Mouse (Mus musculus) induced T-regulatory cell, adult 2 months (primary cell): ENCODE measurements around the gene Traf3ip2.

ENCODE experiments used
- DNase-seq: peaks from one replicate; pipeline ENCODE4 v3.0.0-alpha.2; 2012; ENCODE audit warnings: low read depth

Traf3ip2 gene

DNA sequence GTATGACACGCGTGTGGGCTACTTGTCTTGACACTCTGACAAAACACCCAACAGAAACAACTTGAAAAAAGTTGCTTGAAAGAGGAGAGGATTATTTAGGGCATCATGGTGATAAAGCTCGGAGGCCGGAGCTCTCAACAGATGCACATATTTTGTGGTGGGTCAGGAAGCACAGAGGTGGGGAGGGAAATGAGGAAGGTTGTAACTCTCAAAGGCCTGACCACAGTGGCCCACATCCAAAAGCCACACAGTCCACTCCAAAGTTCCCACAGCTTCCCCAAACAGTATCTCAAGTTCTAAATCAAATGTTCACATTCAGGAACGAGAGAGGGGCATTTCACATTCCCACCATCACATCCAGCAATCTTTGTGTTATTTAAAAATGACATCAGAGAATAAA is 11.7 kb upstream of the Traf3ip2 start:
- no peak for DNase-seq

DNA sequence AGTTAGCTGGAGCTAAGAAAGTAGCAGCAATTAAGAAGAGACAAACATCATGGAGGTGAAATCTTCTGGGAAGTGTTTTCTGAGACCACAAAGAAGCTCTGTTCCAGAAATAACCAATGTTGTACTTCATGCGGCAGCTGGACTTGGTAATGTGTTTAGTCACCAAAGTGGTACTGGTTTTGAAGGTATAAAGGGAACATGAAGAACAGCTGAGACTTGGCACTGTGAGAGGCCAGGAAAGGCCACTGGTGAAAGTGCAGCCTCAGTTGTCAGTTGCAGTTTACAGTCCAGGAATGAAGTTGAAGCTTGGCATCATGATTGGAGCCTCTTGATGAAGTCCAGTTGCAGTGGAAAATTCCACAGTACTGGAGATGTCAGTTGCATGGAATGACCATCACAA is 6.3 kb upstream of the Traf3ip2 start:
- no peak for DNase-seq

DNA sequence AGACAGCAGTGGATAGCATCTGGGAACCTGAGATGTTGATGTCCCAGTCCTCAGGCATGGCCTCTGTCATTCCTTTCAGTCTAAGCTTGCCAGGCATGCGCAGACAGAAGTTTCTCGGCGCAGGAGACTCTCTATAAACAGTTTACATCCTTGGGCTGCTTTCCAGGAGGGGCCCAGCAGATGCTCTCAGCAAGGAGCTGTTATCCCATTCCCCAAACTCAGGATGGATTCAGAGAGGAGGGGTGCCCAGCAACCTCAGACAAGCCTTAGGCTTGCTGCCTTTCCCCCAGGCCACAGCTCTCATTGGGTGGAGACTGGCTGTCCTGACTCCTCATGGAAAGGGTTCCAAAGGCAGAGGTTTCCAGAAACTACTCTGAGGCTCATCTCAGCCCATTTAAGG is 1.5 kb upstream of the Traf3ip2 start:
- no peak for DNase-seq

DNA sequence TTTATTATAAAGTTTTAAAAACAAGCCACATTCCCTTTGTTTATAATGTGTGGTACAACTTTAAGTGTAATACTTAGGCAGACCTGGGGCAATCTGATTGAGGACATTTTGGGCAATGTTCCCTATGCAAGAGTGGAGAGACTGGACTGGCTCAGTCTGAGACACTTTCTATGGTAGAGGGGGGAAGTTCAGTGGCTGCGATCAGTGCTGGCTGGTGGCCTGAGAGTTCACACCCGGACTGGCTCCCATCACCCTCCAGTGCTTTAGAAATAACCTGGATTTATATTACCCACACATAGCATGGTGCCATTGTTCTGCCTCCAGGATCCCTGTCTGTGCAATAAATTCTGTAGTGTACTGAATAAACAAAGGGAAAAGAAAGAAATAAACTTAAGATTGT is 603 bp upstream of the Traf3ip2 start:
- DNase-seq: peak; percentile 12

DNA sequence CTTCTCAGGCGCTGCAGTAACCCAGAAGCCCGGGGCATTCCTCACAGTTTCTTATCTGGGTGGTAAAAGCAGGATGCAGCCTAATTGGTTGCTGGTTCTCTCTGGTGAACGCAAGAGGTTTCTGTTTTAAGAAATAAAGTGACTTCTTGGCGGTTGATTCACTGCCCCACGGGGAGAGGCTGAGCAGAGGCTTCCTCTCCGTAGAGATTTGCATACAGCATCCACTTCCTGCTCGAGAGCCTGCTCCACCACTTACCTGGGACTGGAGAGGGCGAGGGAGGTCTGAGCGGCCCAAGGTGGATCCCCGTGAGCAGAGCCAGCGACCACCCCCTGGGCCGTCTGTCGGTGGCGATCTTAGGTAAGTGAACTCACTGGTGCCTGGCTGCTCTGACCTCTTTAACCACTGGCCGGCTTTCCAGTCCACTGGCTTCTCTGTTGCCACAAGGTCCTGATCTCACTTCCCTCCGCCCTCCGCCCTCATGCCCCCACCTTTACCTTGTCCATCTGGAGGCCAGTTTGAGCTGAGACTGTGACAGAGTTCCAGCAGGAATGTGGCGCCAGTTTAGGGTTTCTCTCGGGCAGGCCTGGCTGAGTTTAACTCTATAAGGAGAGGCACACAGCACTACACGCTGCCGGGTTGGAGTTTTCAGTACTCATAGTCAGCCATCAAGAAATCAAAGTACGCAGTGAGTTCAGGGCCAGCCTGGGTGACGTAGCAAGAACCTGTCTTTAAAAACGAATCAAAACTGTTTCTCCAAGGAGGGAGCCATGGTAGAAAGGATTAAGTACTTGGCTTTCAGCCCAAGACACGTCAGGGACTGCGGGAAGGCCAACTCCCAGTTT is 476 bp downstream of the Traf3ip2 start:
- peak; percentile 90 for DNase-seq

DNA sequence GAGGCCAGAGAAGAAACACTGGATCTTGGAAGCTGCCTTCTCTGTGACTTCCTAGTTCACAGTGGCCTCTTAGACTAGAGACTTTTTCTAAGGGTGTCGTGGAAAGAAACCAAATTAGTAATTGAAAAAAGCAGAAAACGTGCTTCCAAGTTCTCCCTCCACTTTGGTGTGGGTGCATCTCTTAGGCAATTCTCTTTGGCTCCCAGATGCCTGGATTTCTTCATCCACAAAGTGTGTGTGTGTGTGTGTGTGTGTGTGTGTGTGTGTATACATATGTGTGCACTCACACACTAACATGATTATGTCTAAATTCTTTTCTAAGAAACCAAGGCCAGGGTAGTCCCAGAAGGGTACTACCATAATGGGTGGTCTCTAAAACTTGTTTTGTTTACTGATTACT is 1.2 kb downstream of the Traf3ip2 start:
- DNase-seq: peak; percentile 38

GRCm38 (mm10) chr10:39614676-39615075 is 1.9 kb downstream of the Traf3ip2 start:
- peak; percentile 7 for DNase-seq

DNA sequence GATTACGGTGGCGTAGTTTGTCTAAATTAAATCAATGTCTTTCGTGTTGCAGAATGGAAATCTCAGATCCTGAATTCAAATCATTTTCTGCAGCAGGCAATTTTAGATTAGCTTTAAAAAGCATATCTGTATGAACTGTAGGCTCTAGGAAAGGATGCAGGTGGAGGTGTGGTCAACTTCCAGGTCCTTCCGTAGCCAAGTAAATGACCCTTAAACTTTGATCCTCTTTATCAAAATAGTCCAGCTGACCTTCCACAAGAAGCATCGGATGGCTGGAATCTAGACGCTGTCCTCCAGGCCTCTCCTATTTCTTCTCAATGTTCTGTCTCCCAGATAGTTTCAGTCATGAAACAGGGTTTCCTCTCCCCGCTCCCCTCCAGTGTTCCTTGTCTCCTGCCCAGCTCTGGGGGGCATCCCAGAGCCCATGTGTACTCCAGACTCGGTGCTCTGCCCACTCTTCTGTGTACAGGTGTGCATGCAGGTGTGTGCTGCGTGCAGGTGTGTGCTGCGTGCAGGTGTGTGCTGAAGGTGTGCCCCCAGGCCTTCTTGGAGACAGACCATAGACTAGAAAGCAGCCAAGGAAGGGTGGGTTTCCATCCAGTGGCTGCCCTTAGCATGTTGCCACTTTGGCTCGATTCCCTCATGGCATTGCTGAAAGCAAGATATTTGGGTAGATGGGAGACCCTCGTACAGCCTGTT is 2.9 kb downstream of the Traf3ip2 start:
- no peak for DNase-seq

- no peak for DNase-seq
Measured at GRCm38 (mm10) chr10:39616230-39616590, 3.5 kb downstream of the Traf3ip2 start.

- no peak for DNase-seq
Measured at GRCm38 (mm10) chr10:39616626-39617025, 3.9 kb downstream of the Traf3ip2 start.

DNA sequence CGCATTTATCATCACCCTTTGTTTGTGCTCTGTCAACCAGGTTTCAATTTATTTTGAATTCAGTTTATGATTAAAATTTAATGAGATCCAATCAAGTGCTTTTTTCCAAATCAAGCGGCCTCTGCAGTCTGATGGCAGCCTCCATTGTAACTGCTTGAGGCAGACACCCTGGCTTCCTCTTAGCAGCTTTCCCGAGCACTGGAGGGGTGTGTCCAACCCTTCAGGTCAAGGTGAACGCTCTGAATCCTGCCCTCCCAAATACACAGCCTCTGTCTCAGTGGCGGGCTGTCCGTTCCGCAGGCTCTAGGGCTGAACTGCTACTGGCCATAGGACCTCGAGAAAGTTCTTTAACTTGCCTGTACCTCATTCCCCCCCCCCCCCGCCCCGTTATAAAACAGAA is 5.7 kb downstream of the Traf3ip2 start:
- DNase-seq: no peak

DNA sequence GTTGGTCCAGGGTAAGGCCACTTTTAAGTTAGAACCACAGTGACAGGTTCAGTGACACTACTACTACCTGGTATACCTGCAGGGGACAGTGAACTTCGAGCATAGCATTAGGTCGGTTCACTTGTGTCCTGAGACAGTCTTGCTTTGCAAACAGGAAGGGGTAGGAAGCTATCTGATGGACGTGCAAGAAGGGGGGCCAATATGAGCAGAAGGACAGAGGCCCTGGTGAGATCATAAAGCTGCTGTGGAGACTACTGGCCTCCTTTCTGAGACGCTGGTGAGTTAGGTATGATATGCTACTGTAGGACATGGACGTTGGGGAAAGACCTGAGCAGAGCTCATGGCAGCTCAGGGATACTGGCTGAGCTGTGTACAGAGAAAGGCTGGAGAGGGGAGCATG is 7.9 kb downstream of the Traf3ip2 start:
- DNase-seq: no peak

GRCm38 (mm10) chr10:39623806-39624205 is 11.1 kb downstream of the Traf3ip2 start:
- no peak for DNase-seq

DNA sequence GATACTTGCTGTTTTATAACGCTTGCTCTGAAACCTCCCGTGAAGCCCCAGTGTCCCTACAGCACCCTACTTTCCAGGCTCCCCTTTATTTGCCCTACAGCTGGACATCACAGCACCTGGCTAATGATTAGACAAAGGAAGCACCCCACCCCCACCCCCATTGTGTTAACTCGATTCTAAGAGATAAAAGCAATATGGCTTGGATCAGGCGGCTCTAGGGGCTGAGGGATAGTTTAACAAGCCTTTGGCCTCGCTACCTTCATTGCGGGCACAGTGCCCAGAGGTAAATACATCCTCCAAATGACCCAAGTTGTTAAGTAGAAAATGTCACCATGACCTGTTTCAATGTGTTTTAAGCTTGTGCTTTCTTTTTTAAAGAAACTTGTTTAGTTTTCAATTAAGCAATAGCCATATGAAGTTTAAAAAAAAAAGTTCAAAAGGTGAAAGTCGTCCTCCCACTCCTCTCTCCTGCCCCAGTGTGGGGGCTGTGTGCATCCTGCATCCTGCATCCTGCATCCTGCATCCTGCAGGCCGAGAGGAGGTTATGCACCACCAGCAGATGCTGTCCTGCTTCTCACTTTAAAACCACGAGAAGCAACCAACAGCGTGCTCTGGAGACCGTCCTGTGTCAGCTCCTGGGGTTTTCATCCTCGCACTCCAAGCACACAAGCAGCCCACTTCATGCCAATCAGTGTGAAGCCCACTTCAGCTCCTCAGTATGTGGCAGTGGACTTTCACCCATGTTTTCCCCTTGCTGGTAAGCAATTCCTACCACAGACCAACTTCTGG is 12.3 kb downstream of the Traf3ip2 start:
- peak; percentile 19 for DNase-seq

DNA sequence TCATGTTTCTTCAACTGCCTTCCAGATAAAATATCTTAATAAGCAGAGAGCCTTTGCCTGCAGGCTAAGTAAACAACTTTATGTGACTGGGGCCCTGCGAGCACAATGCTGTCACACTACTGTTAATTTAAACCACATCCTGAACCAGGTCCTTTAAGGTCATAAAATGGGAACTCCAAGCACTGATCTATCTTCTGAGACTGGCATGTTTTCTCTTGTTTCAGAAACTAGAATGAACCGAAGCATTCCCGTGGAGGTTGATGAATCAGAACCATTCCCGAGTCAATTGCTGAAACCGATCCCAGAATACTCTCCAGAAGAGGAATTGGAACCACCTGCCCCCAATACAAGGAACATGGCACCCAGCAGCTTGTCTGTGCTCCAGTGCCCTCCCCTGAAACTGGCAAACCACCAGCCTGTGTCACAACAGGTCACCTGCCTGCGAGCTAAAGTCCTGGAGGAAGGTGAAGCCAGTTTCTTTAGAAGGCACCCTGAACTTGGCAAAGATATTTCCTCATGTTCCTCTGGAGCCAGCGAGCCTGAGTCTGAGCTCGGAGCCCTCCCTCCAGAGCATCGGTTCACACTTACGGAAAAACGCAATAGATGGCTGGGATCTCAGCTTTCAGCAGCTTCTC is 13.0 kb downstream of the Traf3ip2 start:
- DNase-seq: peak; percentile 36

GRCm38 (mm10) chr10:39626376-39626775 is 13.6 kb downstream of the Traf3ip2 start:
- DNase-seq: no peak

DNA sequence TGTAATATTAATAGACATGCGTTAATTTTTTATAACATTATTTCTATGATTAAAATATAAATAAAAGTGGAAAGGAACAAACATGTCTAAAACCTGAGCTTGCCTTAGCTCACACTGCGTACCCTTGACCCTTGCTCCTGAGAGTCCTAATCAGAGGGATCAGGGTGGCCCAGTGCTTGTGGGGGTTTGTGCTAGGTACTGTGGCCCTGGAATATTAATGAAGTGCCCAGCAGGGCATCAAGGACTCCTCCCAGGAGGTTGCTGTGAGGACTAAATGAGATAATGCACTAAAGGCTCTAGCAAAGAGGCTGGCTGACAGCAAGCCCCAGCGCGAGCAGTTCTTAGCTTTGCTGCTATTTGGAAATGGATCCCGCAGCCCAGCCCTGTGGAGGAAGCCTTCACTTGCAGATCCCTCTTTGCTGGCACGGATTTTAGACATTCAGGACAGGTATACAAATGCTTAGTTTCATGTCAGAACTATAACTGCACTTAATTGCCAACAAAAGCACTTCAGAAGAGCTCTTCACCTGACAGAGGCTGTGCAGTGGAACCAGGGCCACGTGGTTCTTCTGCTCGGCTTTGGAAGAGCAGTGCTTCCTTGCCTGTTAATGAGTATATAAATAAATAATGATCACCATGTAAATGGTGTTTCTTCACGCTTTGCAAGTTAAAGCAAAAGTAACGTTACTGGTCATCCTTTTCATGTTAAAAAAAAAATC is 16.2 kb downstream of the Traf3ip2 start:
- no peak for DNase-seq

DNA sequence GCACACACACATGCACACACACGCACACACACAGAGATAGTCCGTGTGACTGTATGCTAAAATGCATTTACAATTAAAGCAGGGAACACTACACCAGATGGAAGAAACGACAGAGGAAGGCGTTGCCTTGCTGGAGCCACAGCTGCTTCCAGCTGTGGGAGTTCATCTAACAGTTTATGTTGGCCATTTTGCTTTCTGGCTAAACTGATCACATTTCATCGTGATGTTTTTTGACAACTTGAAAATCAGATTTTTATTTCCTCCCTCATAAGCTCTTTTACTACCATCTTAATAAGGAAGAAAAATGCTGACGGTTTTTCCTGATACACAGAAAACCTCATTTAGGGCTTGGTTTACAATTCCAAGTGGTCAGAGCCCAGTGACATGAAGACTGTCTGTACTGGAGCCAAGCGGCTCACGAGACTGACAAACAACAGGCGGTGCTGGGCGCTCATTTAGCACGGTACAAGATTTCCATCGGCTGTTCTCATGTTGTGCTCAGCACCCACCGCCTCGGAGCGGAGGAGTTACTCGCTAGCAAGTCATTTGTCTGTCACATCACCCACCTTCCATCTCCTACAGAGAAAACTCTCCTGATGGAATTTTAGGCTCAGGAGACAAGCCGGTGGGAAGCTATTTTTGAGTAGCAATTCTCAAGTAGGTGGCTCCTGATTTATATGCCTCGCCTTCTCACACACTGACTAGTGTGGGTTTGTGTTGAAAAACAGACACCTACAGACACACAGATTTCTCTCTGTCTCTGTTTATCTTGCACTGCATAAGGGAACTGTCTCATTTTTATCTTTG is 17.2 kb downstream of the Traf3ip2 start:
- DNase-seq: no peak

DNA sequence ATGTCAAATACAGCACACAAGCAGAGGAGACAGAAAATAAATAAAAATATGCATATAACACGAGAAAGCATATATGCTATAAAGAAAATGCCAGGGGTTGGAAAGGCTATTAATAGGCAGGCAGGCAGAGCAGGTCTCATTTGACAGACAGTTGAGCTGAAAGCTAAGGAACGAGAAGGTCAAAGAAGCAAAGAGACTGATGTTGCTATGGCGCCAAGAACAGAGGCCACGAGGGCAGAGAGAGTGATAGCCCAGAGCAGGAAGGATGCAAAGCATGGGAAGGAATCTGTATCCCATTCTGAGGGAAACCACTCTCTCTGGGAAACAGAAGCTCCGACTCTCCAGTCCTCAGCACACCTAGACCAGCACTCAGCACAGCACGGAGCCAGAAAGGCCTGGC is 18.1 kb downstream of the Traf3ip2 start:
- no peak for DNase-seq

- DNase-seq: no peak
Measured at GRCm38 (mm10) chr10:39631627-39632026, 18.9 kb downstream of the Traf3ip2 start.

DNA sequence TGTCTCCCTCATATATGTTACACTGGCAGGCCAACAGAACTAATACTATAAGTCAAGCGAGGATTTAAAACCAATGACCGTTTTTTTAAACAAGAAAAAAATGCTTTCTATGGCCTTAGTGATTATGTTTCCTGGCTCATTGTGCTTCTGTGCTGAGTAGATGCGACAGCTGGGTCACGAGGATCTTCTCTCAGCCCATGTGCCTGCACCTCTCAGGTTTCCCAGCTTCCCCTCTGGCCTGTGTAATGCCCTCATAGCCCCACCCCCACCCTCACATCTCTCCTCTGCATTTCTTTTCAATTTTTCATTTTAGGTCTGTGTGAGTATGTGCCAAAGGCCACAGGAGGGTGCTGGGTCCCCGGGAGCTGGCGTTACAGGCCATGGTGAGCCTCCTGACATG is 20.6 kb downstream of the Traf3ip2 start:
- no peak for DNase-seq
